Mouse (Mus musculus) testis, adult 2 months (tissue): ENCODE data around the gene Btbd18.

Experiments used
- CTCF ChIP-seq: fragments of 200-500 bp; IDR thresholded peaks from 2 replicates; pipeline ENCODE4 v1.5.1; 2012; ENCODE audit warnings: low read depth, mild to moderate bottlenecking, inconsistent platforms, low read length, moderate library complexity; ENCODE audit not compliant: control insufficient read depth, insufficient read depth, insufficient replicate concordance
- POLR2A ChIP-seq: fragments of 200-500 bp; IDR thresholded peaks from 2 replicates; pipeline ENCODE4 v1.6.1; 2012; ENCODE audit warnings: low read depth, mild to moderate bottlenecking, inconsistent platforms, low read length, moderate library complexity; ENCODE audit not compliant: control insufficient read depth

- TF ChIP-seq CTCF (no peak), POLR2A (no peak)
Observed at GRCm38 (mm10) chr2:84695007-84695695, 36.3 kb downstream of the Btbd18 start.
